Mouse (Mus musculus) layer of hippocampus, postnatal 25 days (tissue): ENCODE measurements around the gene Mettl7a3. TPM values are rescaled to one million over a fixed set of nuclear protein-coding genes. Genes with fewer than 3 reads are reported as not detected.

Experiments
- DNase-seq, 2 experiments: peaks; one replicate each; pipeline ENCODE4 v3.0.0; 2022; ENCODE audit warnings: mixed read lengths in 2 of 2, low spot score in 1 of 2; ENCODE audit errors: extremely low spot score in 1 of 2
- total RNA-seq, 2 experiments: library from RNA; stranded (reverse); gene quantifications; 2 replicates each; pipeline ENCODE4 v1.2.3; 2021

The Mettl7a3 gene
- total RNA-seq, 2 experiments from 2014 or later, result 0.23 to 0.32 TPM

DNA sequence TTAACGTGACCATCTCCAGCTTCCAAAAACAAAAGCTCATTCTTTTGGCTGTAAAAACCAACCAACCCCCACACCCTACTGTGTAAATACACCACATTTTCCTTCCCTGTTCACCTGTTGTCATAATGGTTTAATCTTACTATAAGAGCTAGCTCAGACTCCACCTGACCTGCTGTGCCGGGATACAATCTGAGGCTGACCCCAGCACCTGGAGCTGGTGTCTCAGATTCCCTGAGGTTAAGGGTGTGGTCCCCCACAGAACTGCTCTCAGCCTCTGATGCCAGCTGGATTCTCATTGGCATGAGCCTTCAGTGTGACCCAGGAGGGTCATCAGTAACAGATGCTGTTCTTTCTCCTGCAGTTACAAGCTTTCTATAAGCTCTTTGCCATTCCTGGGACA, 45.4 kb downstream of the Mettl7a3 start:
- DNase-seq, result no peak

DNA sequence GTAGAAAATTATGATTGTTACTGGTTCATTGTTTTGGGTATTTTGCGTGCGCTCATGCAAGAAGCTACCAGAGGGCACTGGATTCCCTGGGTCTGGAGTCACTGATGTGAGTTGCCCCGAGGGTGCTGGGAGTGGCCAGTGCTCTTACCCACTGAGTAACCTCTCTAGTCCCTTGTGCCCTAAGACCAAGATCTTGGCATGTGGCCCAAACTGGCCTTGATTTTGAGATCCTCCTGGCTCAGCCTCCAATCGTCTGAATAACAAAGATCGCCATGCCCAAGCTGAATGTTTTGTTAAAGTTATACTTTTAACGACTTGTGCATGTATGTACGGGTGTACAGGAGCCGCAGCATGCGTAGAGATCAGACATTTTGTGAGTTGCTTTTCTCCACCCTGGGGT, 51.0 kb downstream of the Mettl7a3 start:
- no peak for DNase-seq

DNA sequence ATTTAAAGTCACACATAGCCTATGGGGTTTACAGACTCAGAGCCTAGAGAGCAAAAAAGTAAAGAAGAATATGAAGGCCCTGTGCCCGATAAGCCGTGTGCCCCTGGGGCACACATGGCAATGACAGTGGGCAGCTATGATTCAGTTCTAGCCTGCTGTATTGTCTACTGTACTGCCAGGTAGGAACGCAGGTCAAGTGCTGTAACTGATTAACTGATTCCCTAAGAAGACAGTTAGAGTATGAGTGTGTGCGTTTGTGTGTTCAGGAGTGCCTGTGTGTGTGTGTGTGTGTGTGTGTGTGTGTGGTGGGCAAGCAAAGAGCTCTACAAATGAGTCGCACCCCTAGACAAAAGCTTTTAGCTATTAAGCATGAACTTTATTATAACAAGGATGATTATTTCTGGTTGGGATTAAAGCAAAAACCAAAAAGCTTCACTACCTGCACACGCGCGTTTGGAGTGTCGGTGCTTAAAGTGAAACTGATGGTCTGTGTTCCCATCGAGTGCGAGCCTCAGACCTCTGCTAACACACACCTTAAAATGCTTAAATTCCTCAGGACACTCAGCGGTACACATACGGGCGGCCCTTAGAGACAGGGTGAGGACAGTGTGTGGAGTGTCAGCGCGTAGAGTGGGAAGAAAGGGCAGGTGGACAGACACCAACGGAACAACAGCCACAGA, 53.0 kb downstream of the Mettl7a3 start:
- DNase-seq, result no peak

DNA sequence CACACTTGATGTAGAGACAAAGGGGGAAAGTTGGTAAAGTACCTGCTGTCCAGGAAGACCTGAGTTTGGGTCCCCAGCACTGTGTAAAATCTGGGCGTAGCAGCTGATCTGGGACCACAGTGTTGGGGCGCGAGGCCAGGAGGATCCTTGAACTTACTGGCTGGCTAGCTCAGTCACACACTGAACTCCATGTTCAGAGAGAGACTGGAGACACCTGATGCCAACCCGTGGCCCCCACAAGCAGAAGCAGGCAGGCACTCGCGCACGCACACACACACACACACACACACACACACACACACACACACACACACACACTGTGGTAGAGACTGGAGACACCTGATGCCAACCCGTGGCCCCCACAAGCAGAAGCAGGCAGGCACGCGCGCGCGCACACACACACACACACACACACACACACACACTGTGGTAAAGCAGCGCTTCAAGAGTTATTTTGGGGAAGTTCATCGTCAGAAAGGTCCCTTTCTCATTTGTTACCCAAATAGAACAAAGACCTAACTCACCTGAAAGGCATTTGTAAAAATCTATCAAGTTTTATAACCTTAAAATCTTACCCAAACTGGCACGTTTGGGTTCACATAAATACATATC, 53.6 kb downstream of the Mettl7a3 start:
- DNase-seq, result no peak

DNA sequence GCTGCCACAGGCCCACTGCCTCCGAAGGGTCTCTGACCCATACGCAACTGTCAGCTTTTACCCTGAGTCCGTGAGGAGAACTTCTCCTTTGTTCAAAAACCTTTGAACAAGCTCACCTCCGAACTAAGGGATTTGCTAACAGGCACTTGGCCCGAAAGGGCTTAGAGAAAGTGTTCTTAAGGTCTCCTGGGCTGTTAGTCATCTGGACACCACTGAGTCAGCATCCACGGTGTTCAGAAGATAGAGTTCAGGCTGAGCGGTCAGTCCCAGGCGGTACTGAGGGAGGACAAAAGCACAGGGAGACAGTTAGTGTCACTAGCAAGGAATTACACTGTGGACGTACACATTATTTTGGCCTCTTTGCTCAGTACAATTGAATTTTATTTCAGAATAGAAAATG, 54.2 kb downstream of the Mettl7a3 start:
- no peak for DNase-seq

Other genes with a start within 250 kb of the Mettl7a3 start
- gene Atf1, start 107.1 kb upstream of the Mettl7a3 start, total RNA-seq, result 10 to 100 TPM; 19.3 to 24.3 TPM
- not detected for gene Tmprss12, start 54.1 kb upstream of the Mettl7a3 start, total RNA-seq
- 10 to 100 TPM; 31.0 to 35.0 TPM for gene Mettl7a1, start 30.8 kb upstream of the Mettl7a3 start, total RNA-seq
- gene Methig1, start 18.2 kb downstream of the Mettl7a3 start, total RNA-seq, result not detected
- under 1 TPM; 0.31 to 0.79 TPM for gene Mettl7a2, start 18.3 kb downstream of the Mettl7a3 start, total RNA-seq
- gene Higd1c, start 29.6 kb downstream of the Mettl7a3 start, total RNA-seq, result not detected
- gene Gm5475, start 87.2 kb downstream of the Mettl7a3 start, total RNA-seq, result not detected
- 10 to 100 TPM; 49.3 to 66.3 TPM for gene Slc11a2, start 90.1 kb downstream of the Mettl7a3 start, total RNA-seq
- 10 to 100 TPM; 56.9 to 58.5 TPM for gene Letmd1, start 134.1 kb downstream of the Mettl7a3 start, total RNA-seq
- gene Csrnp2, start 160.6 kb downstream of the Mettl7a3 start, total RNA-seq, result 10 to 100 TPM; 27.0 to 27.9 TPM
- 10 to 100 TPM; 26.9 to 29.0 TPM for gene Tfcp2, start 217.1 kb downstream of the Mettl7a3 start, total RNA-seq